Mouse (Mus musculus) limb, embryonic 15.5 days (tissue): ENCODE measurements around the gene Rnf157. TPM values are rescaled to one million over a fixed set of nuclear protein-coding genes. Genes with fewer than 3 reads are reported as not detected.

Experiments
- ATAC-seq: fragments of 200-750 bp; cut with Nextera tagmentation; 2 replicates; pipeline ENCODE4 v1.8.0; 2017; ENCODE audit warnings: low read depth, moderate TSS enrichment; ENCODE audit not compliant: insufficient number of reproducible peaks, low FRiP score, low TSS enrichment
- H3K27ac ChIP-seq: fragments of 300-500 bp; sonication (generic); 2 replicates; pipeline ENCODE4 v1.5.1; 2015; ENCODE audit warnings: moderate library complexity, mild to moderate bottlenecking, inconsistent platforms
- H3K27me3 ChIP-seq: fragments of 300-500 bp; sonication (generic); 2 replicates; pipeline ENCODE4 v1.6.1; 2015; ENCODE audit warnings: inconsistent platforms
- H3K36me3 ChIP-seq: fragments of 300-500 bp; sonication (generic); 2 replicates; pipeline ENCODE4 v1.6.1; 2015; ENCODE audit warnings: inconsistent platforms
- H3K4me1 ChIP-seq: fragments of 300-500 bp; sonication (generic); 2 replicates; pipeline ENCODE4 v1.6.1; 2015; ENCODE audit warnings: inconsistent platforms
- H3K4me2 ChIP-seq: fragments of 300-500 bp; sonication (generic); 2 replicates; pipeline ENCODE4 v1.6.1; 2015; ENCODE audit warnings: mild to moderate bottlenecking, inconsistent platforms
- H3K4me3 ChIP-seq: fragments of 300-500 bp; sonication (generic); 2 replicates; pipeline ENCODE4 v1.5.1; 2015; ENCODE audit warnings: mild to moderate bottlenecking, inconsistent platforms
- H3K9ac ChIP-seq: fragments of 300-500 bp; sonication (generic); 2 replicates; pipeline ENCODE4 v1.6.1; 2015; ENCODE audit warnings: inconsistent platforms
- H3K9me3 ChIP-seq: fragments of 300-500 bp; sonication (generic); 2 replicates; pipeline ENCODE4 v1.6.1; 2016; ENCODE audit warnings: inconsistent platforms
- WGBS: fragments of 180-500 bp; shearing (Covaris S2); methylation state at CpG from one replicate; pipeline ENCODE4 v1.1.7; 2015; 5-methylcytosine and 5-hydroxymethylcytosine counted together
- polyA plus RNA-seq: library from polyadenylated mRNA; unstranded; fragments of >200 nt; fragmentation: Nextera tagmentation; extraction: Ambion mirVana; gene quantifications from 2 replicates; pipeline ENCODE4 v1.2.1, GENCODE M21; 2015

Gene Rnf157
- polyA plus RNA-seq, 1 experiment from 2014 or later, result 12.3 TPM

GRCm38 (mm10) chr11:116329314-116330210, 83.3 kb downstream of the Rnf157 start:
- Histone ChIP-seq H3K36me3 (no peaks in the 10 kb centered on the region), H3K9ac (0 out of 2 replicates have a peak overlapping the region, but pooled peaks have one; percentile 17), H3K4me3 (no peak overlapping the region), H3K4me1 (peaks cover 22% of the 10 kb centered on the region), H3K27me3 (peaks cover 18% of the 10 kb centered on the region), H3K4me2 (no peak overlapping the region), H3K27ac (no peak overlapping the region), H3K9me3 (no peaks in the 10 kb centered on the region)
- 40% methylated on average over 18 of the region's 18 CpGs for WGBS
- no peak for ATAC-seq

GRCm38 (mm10) chr11:116326963-116327603, 85.7 kb downstream of the Rnf157 start:
- Histone ChIP-seq H3K9ac (no peak overlapping the region), H3K4me3 (no peak overlapping the region), H3K36me3 (no peaks in the 10 kb centered on the region), H3K27ac (no peak overlapping the region), H3K4me1 (peaks cover 11% of the 10 kb centered on the region; the same call in 1 of the 2 replicates), H3K4me2 (no peak overlapping the region), H3K27me3 (no peaks in the 10 kb centered on the region), H3K9me3 (no peaks in the 10 kb centered on the region)
- 61% methylated on average over 7 of the region's 7 CpGs for whole genome bisulfite sequencing
- no peak for ATAC-seq

- Histone ChIP-seq H3K9me3 (no peaks in the 10 kb centered on the region), H3K9ac (peak overlapping the region; percentile 56)
- WGBS, result 3% methylated on average over 41 of the region's 41 CpGs
Observed at GRCm38 (mm10) chr11:116318719-116319659, 93.8 kb downstream of the Rnf157 start.

GRCm38 (mm10) chr11:116312359-116312758, 100.5 kb downstream of the Rnf157 start:
- no peak for ATAC-seq
- Histone ChIP-seq H3K9ac (no peak overlapping the region), H3K4me3 (no peak overlapping the region), H3K4me1 (no peaks in the 10 kb centered on the region), H3K27ac (no peak overlapping the region), H3K27me3 (no peaks in the 10 kb centered on the region), H3K36me3 (no peaks in the 10 kb centered on the region), H3K9me3 (no peaks in the 10 kb centered on the region), H3K4me2 (no peak overlapping the region)
- WGBS, result 45% methylated on average over 8 of the region's 8 CpGs

More at GRCm38 (mm10) chr11:116318719-116319659, 93.8 kb downstream of the Rnf157 start:
- peak; percentile 42; the same call in 1 of the 2 replicates for ATAC-seq
- H3K27ac ChIP-seq, result no peak overlapping the region
- H3K4me2 ChIP-seq, result peak overlapping the region; percentile 98
- H3K36me3 ChIP-seq, result no peaks in the 10 kb centered on the region
- H3K4me3 ChIP-seq, result peak overlapping the region; percentile 46
- no peaks in the 10 kb centered on the region for H3K27me3 ChIP-seq
- H3K4me1 ChIP-seq, result peaks cover 5% of the 10 kb centered on the region

GRCm38 (mm10) chr11:116311169-116311568, 101.7 kb downstream of the Rnf157 start:
- ATAC-seq, result no peak
- Histone ChIP-seq H3K27ac (no peak overlapping the region), H3K4me2 (no peak overlapping the region), H3K27me3 (no peaks in the 10 kb centered on the region), H3K4me3 (no peak overlapping the region), H3K4me1 (no peaks in the 10 kb centered on the region), H3K9me3 (no peaks in the 10 kb centered on the region), H3K9ac (no peak overlapping the region), H3K36me3 (no peaks in the 10 kb centered on the region)
- 43% methylated on average over 8 of the region's 8 CpGs for WGBS

GRCm38 (mm10) chr11:116309601-116310000, 103.2 kb downstream of the Rnf157 start:
- Histone ChIP-seq H3K27ac (no peak overlapping the region), H3K4me2 (no peak overlapping the region), H3K27me3 (no peaks in the 10 kb centered on the region), H3K4me3 (no peak overlapping the region), H3K4me1 (peaks cover 6% of the 10 kb centered on the region), H3K36me3 (peaks cover 3% of the 10 kb centered on the region), H3K9ac (no peak overlapping the region), H3K9me3 (no peaks in the 10 kb centered on the region)
- WGBS, result 74% methylated on average over 3 of the region's 3 CpGs
- no peak for ATAC-seq

GRCm38 (mm10) chr11:116307762-116308531, 104.9 kb downstream of the Rnf157 start:
- WGBS, result 88% methylated on average over 12 of the region's 12 CpGs
- no peak for ATAC-seq
- Histone ChIP-seq H3K9ac (no peak overlapping the region), H3K4me2 (no peak overlapping the region), H3K27me3 (no peaks in the 10 kb centered on the region), H3K36me3 (peaks cover 19% of the 10 kb centered on the region), H3K9me3 (no peaks in the 10 kb centered on the region), H3K4me1 (peaks cover 6% of the 10 kb centered on the region), H3K4me3 (no peak overlapping the region), H3K27ac (no peak overlapping the region)

- peak within 1 kb of the TSS; percentile 63 for H3K4me3 ChIP-seq
- no peaks in the 10 kb centered on the region for H3K27me3 ChIP-seq
- peaks cover 6% of the 10 kb centered on the region for H3K4me1 ChIP-seq
- no peak for ATAC-seq
- no peaks in the 10 kb centered on the region for H3K9me3 ChIP-seq
- 82% methylated on average over 10 of the region's 10 CpGs for WGBS
- H3K27ac ChIP-seq, result no peak within 1 kb of the TSS; the same call in 1 of the 2 replicates
- H3K4me2 ChIP-seq, result peak within 1 kb of the TSS; percentile 84
- H3K36me3 ChIP-seq, result peaks cover 27% of the 10 kb centered on the region
- H3K9ac ChIP-seq, result peak within 1 kb of the TSS; percentile 66
Observed at GRCm38 (mm10) chr11:116307019-116307725, 105.7 kb downstream of the Rnf157 start, which contains the start of gene Exoc7. TSS of gene Exoc7 (minus strand) at chr11:116307233.

- 2% methylated on average over 53 of the region's 53 CpGs for WGBS
- H3K9ac ChIP-seq, result peak overlapping the region; percentile 66
- H3K27me3 ChIP-seq, result no peaks in the 10 kb centered on the region
- H3K4me1 ChIP-seq, result peaks cover 6% of the 10 kb centered on the region
- no peak overlapping the region; the same call in 1 of the 2 replicates for H3K27ac ChIP-seq
- peak; percentile 84 for ATAC-seq
- H3K36me3 ChIP-seq, result peaks cover 35% of the 10 kb centered on the region
- peak overlapping the region; percentile 63 for H3K4me3 ChIP-seq
- H3K4me2 ChIP-seq, result peak overlapping the region; percentile 84
- H3K9me3 ChIP-seq, result no peaks in the 10 kb centered on the region
Observed at GRCm38 (mm10) chr11:116306126-116306982, 106.5 kb downstream of the Rnf157 start.

- peaks cover 6% of the 10 kb centered on the region for H3K4me1 ChIP-seq
- H3K36me3 ChIP-seq, result peaks cover 44% of the 10 kb centered on the region
- 94% methylated on average over 2 of the region's 2 CpGs for WGBS
- no peaks in the 10 kb centered on the region for H3K27me3 ChIP-seq
- no peaks in the 10 kb centered on the region for H3K9me3 ChIP-seq
- no peak overlapping the region for H3K27ac ChIP-seq
- no peak for ATAC-seq
- H3K4me2 ChIP-seq, result peak overlapping the region; percentile 84
- no peak overlapping the region for H3K9ac ChIP-seq
- H3K4me3 ChIP-seq, result peak overlapping the region; percentile 63
Observed at GRCm38 (mm10) chr11:116305423-116305822, 107.4 kb downstream of the Rnf157 start.
